Mouse (Mus musculus) neural tube, postnatal 0 days (tissue): Measurements from ENCODE around the gene Acvr1. TPM values are rescaled to one million over a fixed set of nuclear protein-coding genes. Genes with fewer than 3 reads are reported as not detected.

ENCODE experiments used
- polyA plus RNA-seq: library from polyadenylated mRNA; unstranded; fragments of >200 nt; fragmentation: Nextera tagmentation; extraction: Ambion mirVana; gene quantifications from 2 replicates; pipeline ENCODE4 v1.2.1, GENCODE M21; 2015

The Acvr1 gene
- 7.4 and 8.8 TPM in 2 replicates for polyA plus RNA-seq

GRCm38 (mm10) chr2:58567066-58567810, at the start of gene Acvr1, which contains the start of gene Upp2:
Gene Acvr1, minus strand, starts transcription at chr2:58567157.
Gene Upp2, plus strand, starts transcription at chr2:58567298.

GRCm38 (mm10) chr2:58469816-58470215, 97.1 kb downstream of the Acvr1 start, which contains the start of gene Gm17409:
Gene Gm17409, plus strand, starts transcription at chr2:58470116.

GRCm38 (mm10) chr2:58357414-58358131, 209.4 kb downstream of the Acvr1 start, which contains the start of gene Acvr1c:
Gene Acvr1c, minus strand, starts transcription at chr2:58357895.

Other genes with a start within 250 kb of the Acvr1 start
- gene Acvr1c, start 209.3 kb downstream of the Acvr1 start, polyA plus RNA-seq: 0.68 and 0.76 TPM in 2 replicates
- not detected in 2 replicates for gene Gm17409, start 97.0 kb downstream of the Acvr1 start, polyA plus RNA-seq
- gene Upp2, start 141 bp upstream of the Acvr1 start, polyA plus RNA-seq: 13.5 and 13.7 TPM in 2 replicates